Mouse (Mus musculus): Measurements from ENCODE around the gene Ccn1. TPM values are rescaled to one million over a fixed set of nuclear protein-coding genes. Genes with fewer than 3 reads are reported as not detected.
A peak's percentile ranks its signal among the peaks of the same experiment; 100 is the strongest.

Ccn1 gene
- polyA plus RNA-seq, 1 experiment: 79.9 TPM

GRCm38 (mm10) chr3:145642861-145643260 lies 6.9 kb downstream of the Ccn1 start:
- 65% methylated on average over 11 of the region's 11 CpGs for WGBS
- Histone ChIP-seq H3K4me3 (replicated peaks; ENCODE audit: extremely low read depth, low read depth, low read length) (no peak overlapping the region), H3K4me1 (ENCODE audit: control insufficient read depth, insufficient read depth, low read length) (no peaks in the 10 kb centered on the region)
- DNase-seq: no peak
- no peak for TF ChIP-seq POLR2A (IDR thresholded peaks at IDR 0.05; ENCODE audit: borderline replicate concordance, extremely low read depth, low read depth, low read length)
- no peak for TF ChIP-seq CTCF (IDR thresholded peaks at IDR 0.05; ENCODE audit: insufficient read depth, low read length)

DNA sequence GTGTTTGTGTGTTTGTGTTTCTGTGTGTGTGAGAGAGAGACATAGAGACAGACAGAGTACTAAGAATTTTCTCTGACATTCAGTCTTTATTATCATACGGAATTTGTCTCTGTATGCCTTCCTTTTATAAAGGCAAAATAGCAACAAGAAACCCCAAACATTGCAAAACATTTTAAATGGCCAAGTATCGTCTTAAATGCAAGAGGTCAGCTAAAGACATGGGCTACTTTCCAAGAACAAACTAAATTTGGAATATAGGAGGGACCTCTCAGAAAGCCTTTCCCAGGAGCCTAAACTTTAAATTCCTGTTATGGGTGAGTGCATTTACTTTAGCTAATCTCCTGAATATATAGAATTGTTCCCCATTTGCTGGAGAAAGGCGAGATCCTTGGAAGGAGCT lies 7.9 kb downstream of the Ccn1 start:
- H3K4me1 ChIP-seq (ENCODE audit: control insufficient read depth, insufficient read depth, low read length): no peaks in the 10 kb centered on the region
- no peak overlapping the region for H3K4me3 ChIP-seq (replicated peaks; ENCODE audit: extremely low read depth, low read depth, low read length)
- 40% methylated on average over 3 of the region's 3 CpGs for WGBS
- TF ChIP-seq POLR2A (IDR thresholded peaks at IDR 0.05; ENCODE audit: borderline replicate concordance, extremely low read depth, low read depth, low read length): no peak
- TF ChIP-seq CTCF (IDR thresholded peaks at IDR 0.05; ENCODE audit: insufficient read depth, low read length): no peak
- no peak for DNase-seq

GRCm38 (mm10) chr3:145641036-145641685 lies 8.6 kb downstream of the Ccn1 start:
- 73% methylated on average over 5 of the region's 5 CpGs for WGBS
- no peak for DNase-seq
- Histone ChIP-seq H3K4me3 (replicated peaks; ENCODE audit: extremely low read depth, low read depth, low read length) (no peak overlapping the region), H3K4me1 (ENCODE audit: control insufficient read depth, insufficient read depth, low read length) (no peaks in the 10 kb centered on the region)
- TF ChIP-seq CTCF (IDR thresholded peaks at IDR 0.05; ENCODE audit: insufficient read depth, low read length): no peak
- TF ChIP-seq POLR2A (IDR thresholded peaks at IDR 0.05; ENCODE audit: borderline replicate concordance, extremely low read depth, low read depth, low read length): no peak

DNA sequence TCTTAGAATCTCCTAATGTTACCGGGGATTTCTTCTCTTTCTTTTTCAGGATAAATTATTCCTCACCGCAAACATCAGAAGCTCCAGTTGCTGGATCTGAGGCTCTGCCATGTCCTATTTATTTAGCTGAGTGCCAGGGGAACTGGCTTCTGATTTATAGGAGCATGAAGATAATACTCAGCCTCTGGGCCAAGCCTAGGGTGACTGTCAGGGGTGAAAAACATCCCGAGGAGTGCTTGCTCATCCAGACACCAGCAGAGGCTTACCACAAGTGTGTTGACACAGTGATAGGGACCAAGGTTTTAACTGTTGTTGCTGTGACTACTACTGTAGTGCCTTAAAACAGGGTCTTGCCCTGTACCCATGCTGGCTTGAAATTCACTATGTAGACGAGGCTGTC lies 9.2 kb downstream of the Ccn1 start:
- no peak for DNase-seq
- WGBS: 74% methylated on average over 4 of the region's 4 CpGs
- Histone ChIP-seq H3K4me3 (replicated peaks; ENCODE audit: extremely low read depth, low read depth, low read length) (no peak overlapping the region), H3K4me1 (ENCODE audit: control insufficient read depth, insufficient read depth, low read length) (no peaks in the 10 kb centered on the region)
- no peak for TF ChIP-seq POLR2A (IDR thresholded peaks at IDR 0.05; ENCODE audit: borderline replicate concordance, extremely low read depth, low read depth, low read length)
- no peak for TF ChIP-seq CTCF (IDR thresholded peaks at IDR 0.05; ENCODE audit: insufficient read depth, low read length)

DNA sequence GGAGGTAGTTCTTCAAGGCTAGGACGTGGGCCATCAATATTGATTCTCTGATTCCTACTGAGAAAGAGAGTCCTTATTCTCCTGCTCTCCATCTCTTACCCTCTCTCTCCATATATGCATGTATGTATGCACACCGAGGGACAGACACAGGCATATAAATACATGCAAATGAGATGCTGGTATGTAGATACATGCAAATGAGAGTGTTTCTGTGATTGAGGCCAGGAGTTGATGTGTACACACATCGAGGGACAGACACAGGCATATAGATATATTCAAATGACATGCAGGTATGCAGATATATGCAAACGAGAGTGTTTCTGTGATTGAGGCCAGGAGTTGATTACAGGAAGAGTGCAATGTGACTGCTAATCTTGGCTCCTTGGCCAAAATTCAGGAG lies 9.6 kb downstream of the Ccn1 start:
- H3K4me1 ChIP-seq (ENCODE audit: control insufficient read depth, insufficient read depth, low read length): no peaks in the 10 kb centered on the region
- DNase-seq: no peak
- WGBS: 80% methylated on average over 4 of the region's 4 CpGs
- H3K4me3 ChIP-seq (replicated peaks; ENCODE audit: extremely low read depth, low read depth, low read length): no peak overlapping the region
- TF ChIP-seq CTCF (IDR thresholded peaks at IDR 0.05; ENCODE audit: insufficient read depth, low read length) (no peak), POLR2A (IDR thresholded peaks at IDR 0.05; ENCODE audit: borderline replicate concordance, extremely low read depth, low read depth, low read length) (no peak)

GRCm38 (mm10) chr3:145634002-145634710 lies 15.6 kb downstream of the Ccn1 start:
- H3K4me1 ChIP-seq (ENCODE audit: control insufficient read depth, insufficient read depth, low read length): no peaks in the 10 kb centered on the region
- no peak overlapping the region for H3K4me3 ChIP-seq (replicated peaks; ENCODE audit: extremely low read depth, low read depth, low read length)
- DNase-seq: no peak
- TF ChIP-seq POLR2A (IDR thresholded peaks at IDR 0.05; ENCODE audit: borderline replicate concordance, extremely low read depth, low read depth, low read length) (no peak), CTCF (IDR thresholded peaks at IDR 0.05; ENCODE audit: insufficient read depth, low read length) (no peak)
- 77% methylated on average over 14 of the region's 14 CpGs for WGBS

GRCm38 (mm10) chr3:145632888-145633287 lies 16.9 kb downstream of the Ccn1 start:
- no peak for DNase-seq
- WGBS: 48% methylated on average over 6 of the region's 6 CpGs
- Histone ChIP-seq H3K4me1 (ENCODE audit: control insufficient read depth, insufficient read depth, low read length) (no peaks in the 10 kb centered on the region), H3K4me3 (replicated peaks; ENCODE audit: extremely low read depth, low read depth, low read length) (no peak overlapping the region)
- TF ChIP-seq POLR2A (IDR thresholded peaks at IDR 0.05; ENCODE audit: borderline replicate concordance, extremely low read depth, low read depth, low read length) (no peak), CTCF (IDR thresholded peaks at IDR 0.05; ENCODE audit: insufficient read depth, low read length) (no peak)

DNA sequence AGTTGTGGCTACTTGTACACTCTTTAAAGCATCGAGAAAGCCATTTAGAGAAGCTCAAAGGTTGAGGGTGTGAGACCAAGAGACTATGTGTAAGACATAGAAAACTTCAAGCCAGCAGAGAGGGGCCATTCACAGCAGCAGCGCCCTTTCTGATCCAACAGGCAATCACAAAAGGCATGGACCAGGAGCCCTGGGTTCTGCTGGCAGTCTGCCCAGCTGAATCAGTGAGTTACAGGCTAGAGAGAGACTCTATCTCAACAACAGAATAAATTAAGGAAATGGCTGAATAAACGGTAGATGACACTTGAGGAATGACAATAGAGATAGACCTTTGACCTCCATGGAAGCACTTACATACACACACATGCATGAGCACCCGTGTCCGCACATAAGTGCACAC lies 21.1 kb downstream of the Ccn1 start:
- TF ChIP-seq POLR2A (IDR thresholded peaks at IDR 0.05; ENCODE audit: borderline replicate concordance, extremely low read depth, low read depth, low read length): no peak
- no peak for TF ChIP-seq CTCF (IDR thresholded peaks at IDR 0.05; ENCODE audit: insufficient read depth, low read length)
- WGBS: 42% methylated on average over 5 of the region's 5 CpGs
- Histone ChIP-seq H3K4me1 (ENCODE audit: control insufficient read depth, insufficient read depth, low read length) (no peaks in the 10 kb centered on the region), H3K4me3 (replicated peaks; ENCODE audit: extremely low read depth, low read depth, low read length) (no peak overlapping the region)
- no peak for DNase-seq

GRCm38 (mm10) chr3:145627830-145628229 lies 22.0 kb downstream of the Ccn1 start:
- WGBS: 84% methylated on average over 3 of the region's 3 CpGs
- no peaks in the 10 kb centered on the region; the same call in 1 of the 2 replicates for H3K4me1 ChIP-seq (ENCODE audit: control insufficient read depth, insufficient read depth, low read length)
- peak; percentile 68 for TF ChIP-seq CTCF (IDR thresholded peaks at IDR 0.05; ENCODE audit: insufficient read depth, low read length)
- no peak for TF ChIP-seq POLR2A (IDR thresholded peaks at IDR 0.05; ENCODE audit: borderline replicate concordance, extremely low read depth, low read depth, low read length)
- H3K4me3 ChIP-seq (replicated peaks; ENCODE audit: extremely low read depth, low read depth, low read length): no peak overlapping the region
- no peak for DNase-seq

GRCm38 (mm10) chr3:145626063-145626462 lies 23.7 kb downstream of the Ccn1 start:
- no peak for DNase-seq
- no peaks in the 10 kb centered on the region; the same call in 1 of the 2 replicates for H3K4me1 ChIP-seq (ENCODE audit: control insufficient read depth, insufficient read depth, low read length)
- no peak for TF ChIP-seq CTCF (IDR thresholded peaks at IDR 0.05; ENCODE audit: insufficient read depth, low read length)
- TF ChIP-seq POLR2A (IDR thresholded peaks at IDR 0.05; ENCODE audit: borderline replicate concordance, extremely low read depth, low read depth, low read length): no peak
- 95% methylated on average over 1 of the region's 1 CpGs for WGBS
- H3K4me3 ChIP-seq (replicated peaks; ENCODE audit: extremely low read depth, low read depth, low read length): no peak overlapping the region

Measured in lung, adult 2 months (tissue).